In the genomic region with DNA sequence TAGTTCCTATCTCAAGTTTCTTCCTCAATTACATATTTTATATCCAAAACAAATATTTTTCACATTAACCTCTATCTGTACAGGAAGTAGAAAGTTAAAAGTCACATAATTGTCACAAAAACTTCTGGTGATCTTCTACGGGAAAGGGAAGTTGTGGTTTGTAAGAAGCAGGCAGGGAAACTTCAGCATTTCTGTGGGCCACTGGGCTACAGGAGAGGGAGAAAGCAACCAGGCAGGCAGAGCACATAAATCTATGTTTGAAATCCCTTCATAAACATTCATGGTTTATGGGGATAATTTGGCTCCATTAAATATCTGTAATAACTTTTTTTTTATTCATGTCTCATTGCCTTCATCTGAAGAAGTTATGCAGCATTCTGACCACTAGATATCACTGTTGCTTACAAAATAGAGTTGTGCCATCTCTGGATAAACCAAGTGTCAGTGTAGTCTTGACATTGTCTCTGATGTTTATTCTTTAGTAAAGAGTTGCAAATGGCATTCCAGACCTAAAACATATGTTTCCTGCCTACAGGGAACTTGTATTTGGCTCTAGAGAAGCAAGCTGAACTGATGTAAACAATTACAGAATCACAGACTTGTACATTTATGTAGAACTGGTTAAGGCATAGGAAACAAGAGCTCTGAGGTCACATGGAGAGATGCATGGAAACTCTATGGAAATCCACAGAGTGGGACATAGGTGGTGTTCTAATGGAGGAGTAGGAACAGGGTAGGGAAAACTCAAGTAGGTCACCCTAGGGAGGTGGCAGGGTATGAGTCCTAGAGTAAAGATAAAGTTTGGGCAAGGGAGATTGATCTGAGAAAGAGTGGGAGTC, we compare ENCODE assay signal across 9 mouse cellular contexts. TPM values are rescaled to one million over a fixed set of nuclear protein-coding genes. Genes with fewer than 3 reads are reported as not detected.
A peak's percentile ranks its signal among the peaks of the same experiment; 100 is the strongest.
DNase-seq lines count a peak whose midpoint lies in the region; ATAC-seq and TF ChIP-seq lines count a peak whose summit lies in the region.
"Had no signal": no experiment of that assay in that cellular context is flagged by ENCODE, and none has a peak within 500 bp of the region (broad histone marks: within the 10 kb centered on the region; RNA-seq: fewer than 3 reads in every experiment).

No protein-coding gene starts in this region.

- DNase-seq in frontal cortex, postnatal 10 days (ENCODE audit: low spot score in 2 of 2): no peak
- DNase-seq in liver, postnatal 0 days: no peak
- no peak for DNase-seq in liver
- DNase-seq in embryonic facial prominence, embryonic 14.5 days (ENCODE audit: low spot score): peak; percentile 44
- peak; percentile 38 for DNase-seq in retina, postnatal 1 day
- DNase-seq in thymus, adult 2 months: no peak
- no peak for DNase-seq in right cerebral cortex, adult 18-20 months

- no peak for TF ChIP-seq POLR2A in thymus, adult 2 months (IDR thresholded peaks at IDR 0.05; ENCODE audit: control insufficient read depth, extremely low read depth, insufficient read depth, low read length, poor library complexity)

- no peaks in the 10 kb centered on the region for H3K27me3 ChIP-seq in liver, postnatal 0 days (ENCODE audit: insufficient read depth, low read length)
- no peaks in the 10 kb centered on the region for H3K27me3 ChIP-seq in embryonic facial prominence, embryonic 14.5 days (replicated peaks; ENCODE audit: control insufficient read depth, insufficient read depth, low read length)
- H3K27me3 ChIP-seq in thymus, adult 2 months (ENCODE audit: control insufficient read depth, insufficient read depth, low read length): no peaks in the 10 kb centered on the region

- H3K4me3 ChIP-seq in liver, postnatal 0 days (ENCODE audit: low read depth, low read length): no peak overlapping the region
- no peak overlapping the region for H3K4me3 ChIP-seq in embryonic facial prominence, embryonic 14.5 days (ENCODE audit: low read depth, low read length)
- no peak overlapping the region for H3K4me3 ChIP-seq in thymus, adult 2 months (ENCODE audit: control insufficient read depth, insufficient read depth, low read length)

- no peak overlapping the region for H3K4me2 ChIP-seq in liver, postnatal 0 days (ENCODE audit: low read depth, low read length)
- no peak overlapping the region for H3K4me2 ChIP-seq in embryonic facial prominence, embryonic 14.5 days (ENCODE audit: low read depth, low read length)

- no peaks in the 10 kb centered on the region for H3K4me1 ChIP-seq in liver, postnatal 0 days (ENCODE audit: insufficient read depth)
- no peaks in the 10 kb centered on the region for H3K4me1 ChIP-seq in embryonic facial prominence, embryonic 14.5 days (ENCODE audit: control insufficient read depth, insufficient read depth, low read length)
- no peaks in the 10 kb centered on the region for H3K4me1 ChIP-seq in thymus, adult 2 months (replicated peaks; ENCODE audit: control insufficient read depth, insufficient read depth, low read length)

- peak; percentile 78 for ATAC-seq in frontal cortex, adult (ENCODE audit: low TSS enrichment)
- ATAC-seq in liver, postnatal 0 days: no peak
- ATAC-seq in embryonic facial prominence, embryonic 14.5 days (ENCODE audit: low read depth): no peak

- H3K9me3 ChIP-seq in liver, postnatal 0 days (ENCODE audit: low read length): no peaks in the 10 kb centered on the region
- H3K9me3 ChIP-seq in embryonic facial prominence, embryonic 14.5 days (ENCODE audit: control insufficient read depth, low read length): no peaks in the 10 kb centered on the region

- no peak overlapping the region for H3K27ac ChIP-seq in liver, postnatal 0 days (ENCODE audit: low read depth)
- H3K27ac ChIP-seq in embryonic facial prominence, embryonic 14.5 days (replicated peaks; ENCODE audit: low read depth, low read length): no peak overlapping the region
- no peak overlapping the region for H3K27ac ChIP-seq in thymus, adult 2 months (ENCODE audit: control insufficient read depth, insufficient read depth, low read length)

- WGBS in liver, postnatal 0 days (ENCODE audit: insufficient replicate concordance): 24% methylated on average over 1 of the region's 1 CpGs
- 68% methylated on average over 1 of the region's 1 CpGs for WGBS in embryonic facial prominence, embryonic 14.5 days
- WGBS in thymus, adult 2 months: 6% methylated on average over 1 of the region's 1 CpGs

- H3K36me3 ChIP-seq in liver, postnatal 0 days (replicated peaks; ENCODE audit: insufficient read depth, low read length): no peaks in the 10 kb centered on the region
- no peaks in the 10 kb centered on the region for H3K36me3 ChIP-seq in embryonic facial prominence, embryonic 14.5 days (ENCODE audit: control insufficient read depth, insufficient read depth, low read length)
- no peaks in the 10 kb centered on the region for H3K36me3 ChIP-seq in thymus, adult 2 months (ENCODE audit: control insufficient read depth, insufficient read depth, low read length)

- H3K9ac ChIP-seq in liver, postnatal 0 days (replicated peaks): no peak overlapping the region
- H3K9ac ChIP-seq in embryonic facial prominence, embryonic 14.5 days (ENCODE audit: low read depth, low read length): no peak overlapping the region

- TF ChIP-seq CTCF in liver, postnatal 0 days (IDR thresholded peaks at IDR 0.05; ENCODE audit: low read depth): peak; percentile 49
- TF ChIP-seq CTCF in thymus, adult 2 months (IDR thresholded peaks at IDR 0.05; ENCODE audit: borderline replicate concordance, control insufficient read depth, extremely low read depth, insufficient read depth, low read length, poor library complexity): no peak

- no peak for TF ChIP-seq EP300 in liver, postnatal 0 days (IDR thresholded peaks at IDR 0.05; ENCODE audit: low read depth)

RNA-seq across cellular contexts. Expression of a gene that starts 28.3 kb away (rescaled TPM):
- not detected in 2 replicates for polyA plus RNA-seq in liver, postnatal 0 days (2015; fragmentation: Nextera tagmentation; extraction: Ambion mirVana)
- polyA plus RNA-seq in embryonic facial prominence, embryonic 14.5 days (2014; fragmentation: Nextera tagmentation; extraction: Ambion mirVana): not detected in 2 replicates
- polyA plus RNA-seq in thymus, adult 2 months (2012; rRNA removed): not detected in 2 replicates
- polyA plus RNA-seq: neural tube, embryonic 14.5 days had no signal

Comparison
In these comparisons a context has a peak if more than half of its experiments do, and no peak if none do; other contexts are left out.
1. DNase-seq: peak in embryonic facial prominence, embryonic 14.5 days (single experiment) and retina, postnatal 1 day (single experiment); none in frontal cortex, postnatal 10 days (0 of 2), liver, postnatal 0 days (single experiment), liver (single experiment), thymus, adult 2 months (single experiment) and right cerebral cortex, adult 18-20 months (single experiment).